Mouse (Mus musculus) spleen, adult 12 weeks (tissue): ENCODE measurements around the gene Tgtp2.
"Not testable (repeated sequence)": the region's sequence is repeated elsewhere in the genome, so short reads cannot be mapped to it uniquely, and the experiment has no call there.

Experiments
- DNase-seq: peaks from one replicate; pipeline ENCODE4 v3.0.0; 2022; ENCODE audit warnings: low spot score

Gene Tgtp2

GRCm38 (mm10) chr11:49084875-49085274 lies 20.9 kb upstream of the Tgtp2 start:
- DNase-seq, result no peak

GRCm38 (mm10) chr11:49084385-49084784 lies 20.4 kb upstream of the Tgtp2 start:
- no peak for DNase-seq

GRCm38 (mm10) chr11:49083808-49084207 lies 19.8 kb upstream of the Tgtp2 start:
- DNase-seq, result no peak

GRCm38 (mm10) chr11:49083146-49083545 lies 19.1 kb upstream of the Tgtp2 start:
- no peak for DNase-seq

GRCm38 (mm10) chr11:49081886-49082285 lies 17.9 kb upstream of the Tgtp2 start:
- DNase-seq, result no peak

- DNase-seq, result no peak
Observed at GRCm38 (mm10) chr11:49081356-49081755, 17.4 kb upstream of the Tgtp2 start.

GRCm38 (mm10) chr11:49080636-49081035 lies 16.6 kb upstream of the Tgtp2 start:
- DNase-seq, result no peak

GRCm38 (mm10) chr11:49078719-49079118 lies 14.7 kb upstream of the Tgtp2 start:
- no peak for DNase-seq

GRCm38 (mm10) chr11:49077012-49077411 lies 13.0 kb upstream of the Tgtp2 start:
- DNase-seq, result no peak

- DNase-seq, result not testable (repeated sequence)
Observed at GRCm38 (mm10) chr11:49076001-49076757, 12.2 kb upstream of the Tgtp2 start, which contains the start of gene Ifi47. Ifi47 (plus strand) TSS chr11:49076587.

- DNase-seq, result no peak
Observed at GRCm38 (mm10) chr11:49068358-49068757, 4.4 kb upstream of the Tgtp2 start.

- not testable (repeated sequence) for DNase-seq
Observed at GRCm38 (mm10) chr11:49061865-49062264, 2.1 kb downstream of the Tgtp2 start.

- DNase-seq, result not testable (repeated sequence)
Observed at GRCm38 (mm10) chr11:49060061-49060460, 3.9 kb downstream of the Tgtp2 start.

GRCm38 (mm10) chr11:49051894-49052293 lies 12.1 kb downstream of the Tgtp2 start:
- DNase-seq, result not testable (repeated sequence)

- not testable (repeated sequence) for DNase-seq
Observed at GRCm38 (mm10) chr11:49051093-49051891, 12.7 kb downstream of the Tgtp2 start, which contains the start of gene 9930111J21Rik2. 9930111J21Rik2 (minus strand) TSS chr11:49051242.

- not testable (repeated sequence) for DNase-seq
Observed at GRCm38 (mm10) chr11:49050064-49050463, 13.9 kb downstream of the Tgtp2 start.

GRCm38 (mm10) chr11:49012074-49012473 lies 51.9 kb downstream of the Tgtp2 start:
- DNase-seq, result not testable (repeated sequence)
